Mouse (Mus musculus): ENCODE data around the gene Tubg1. TPM values are rescaled to one million over a fixed set of nuclear protein-coding genes. Genes with fewer than 3 reads are reported as not detected.
"Not testable (repeated sequence)": the region's sequence is repeated elsewhere in the genome, so short reads cannot be mapped to it uniquely, and the experiment has no call there.

Tubg1 gene
- total RNA-seq, 2 experiments from 2014 or later = 24.4 to 27.3 TPM

- DNase-seq (ENCODE audit: low spot score) = no peak
- intact Hi-C loops (cut with DNase I) = no loop called here
Measured at GRCm38 (mm10) chr11:101134217-101134865, 14.6 kb downstream of the Tubg1 start.

- intact Hi-C loops (cut with DNase I) = no loop called here
Measured at GRCm38 (mm10) chr11:101137000-101137399, 17.3 kb downstream of the Tubg1 start.

DNA sequence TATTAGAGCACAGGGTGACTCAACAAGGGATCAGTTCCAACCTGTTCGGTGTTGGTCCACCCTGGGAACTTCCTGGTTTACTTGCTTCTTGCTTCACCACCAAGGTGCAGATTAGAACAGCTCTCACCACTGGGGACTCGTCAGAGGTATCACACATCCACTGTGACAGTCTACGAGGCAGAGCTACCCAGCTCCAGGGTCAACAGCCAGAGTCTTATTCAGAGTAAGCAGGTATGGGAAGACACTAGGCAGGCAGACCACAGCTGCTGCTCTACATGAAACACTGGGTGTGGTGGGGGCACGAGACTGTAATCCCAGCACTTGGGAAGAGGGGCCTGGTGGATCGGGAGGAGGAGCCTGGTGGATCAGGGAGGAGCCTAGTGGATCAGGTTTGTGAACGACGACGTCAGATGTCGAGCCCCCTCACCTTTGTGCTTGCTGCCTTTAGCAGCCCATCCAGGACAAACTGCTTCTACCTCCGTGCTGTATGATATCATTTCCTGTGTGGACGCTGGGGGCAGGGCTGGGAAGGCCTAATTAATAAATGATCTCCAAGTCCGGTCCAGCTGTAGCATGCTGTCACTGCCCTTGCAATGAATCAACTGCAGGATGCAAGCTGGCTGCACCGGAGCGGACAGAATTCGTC lies 18.9 kb downstream of the Tubg1 start:
- no peak for DNase-seq (ENCODE audit: low spot score)
- intact Hi-C loops (cut with DNase I) = no loop called here

More at GRCm38 (mm10) chr11:101137000-101137399, 17.3 kb downstream of the Tubg1 start:
- no peak for DNase-seq (ENCODE audit: low spot score)

GRCm38 (mm10) chr11:101140164-101140819 lies 20.6 kb downstream of the Tubg1 start:
- DNase-seq (ENCODE audit: low spot score) = no peak
- intact Hi-C loops (cut with DNase I) = no loop called here

DNA sequence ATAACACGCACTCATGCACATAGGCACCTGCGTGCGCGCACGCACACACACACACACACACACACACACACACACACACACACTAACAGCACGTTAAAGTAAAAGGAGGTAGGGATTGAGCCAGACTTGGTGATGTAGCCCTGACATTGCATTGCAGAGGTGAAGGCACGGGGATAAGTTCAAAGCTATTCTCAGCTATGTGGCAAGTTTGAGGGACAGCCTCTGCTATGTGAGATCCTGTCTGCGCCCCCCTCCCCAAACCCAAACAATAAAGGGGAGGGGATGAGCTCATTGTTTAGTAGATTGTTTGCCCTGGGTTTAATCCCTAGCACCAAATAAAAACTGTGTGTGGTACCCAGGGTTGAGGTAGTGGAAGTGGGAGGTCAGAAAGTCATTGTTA lies 21.4 kb downstream of the Tubg1 start:
- intact Hi-C loops (cut with DNase I) = no loop called here
- DNase-seq (ENCODE audit: low spot score) = no peak

GRCm38 (mm10) chr11:101142215-101142967 lies 22.7 kb downstream of the Tubg1 start:
- no peak for DNase-seq (ENCODE audit: low spot score)
- intact Hi-C loops (cut with DNase I) = no loop called here

DNA sequence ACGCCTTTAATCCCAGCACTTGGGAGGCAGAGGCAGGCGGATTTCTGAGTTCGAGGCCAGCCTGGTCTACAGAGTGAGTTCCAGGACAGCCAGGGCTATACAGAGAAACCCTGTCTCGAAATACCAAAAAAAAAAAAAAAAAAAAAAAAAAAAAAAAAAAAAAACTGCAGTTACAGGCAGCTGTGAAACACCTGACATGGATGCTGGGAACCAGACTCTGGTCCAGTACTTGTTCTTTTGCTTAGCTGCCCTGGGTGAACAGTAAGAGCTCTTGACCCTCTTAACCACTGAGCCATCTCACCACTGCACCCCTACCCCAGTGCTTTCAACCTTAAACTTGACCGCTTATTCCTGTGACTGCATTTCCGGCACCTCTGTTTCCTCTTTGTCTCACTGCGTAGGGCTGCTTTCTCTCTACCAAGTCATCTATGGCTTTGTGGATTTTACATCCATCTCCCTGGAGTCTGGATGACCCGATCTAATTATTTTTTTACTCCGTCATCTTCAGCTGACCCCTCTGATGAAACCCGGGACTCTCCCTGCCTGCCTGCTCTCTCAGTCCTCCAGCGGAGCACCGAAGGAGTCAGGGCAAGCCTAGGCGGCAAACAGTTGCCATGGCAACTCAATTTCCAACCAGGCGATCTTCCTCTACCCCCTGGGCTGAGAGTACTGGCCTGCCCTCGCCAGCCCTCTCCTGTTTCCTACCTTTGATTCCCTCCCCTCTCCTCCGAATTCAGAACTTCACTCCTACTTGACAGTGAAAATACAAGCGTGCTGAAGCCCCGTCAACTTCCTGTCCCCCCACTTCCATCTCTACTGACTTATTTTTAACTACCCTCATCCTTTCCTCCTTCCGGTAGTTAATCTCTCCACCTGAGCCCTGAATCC lies 23.8 kb downstream of the Tubg1 start:
- no peak for DNase-seq (ENCODE audit: low spot score)

DNA sequence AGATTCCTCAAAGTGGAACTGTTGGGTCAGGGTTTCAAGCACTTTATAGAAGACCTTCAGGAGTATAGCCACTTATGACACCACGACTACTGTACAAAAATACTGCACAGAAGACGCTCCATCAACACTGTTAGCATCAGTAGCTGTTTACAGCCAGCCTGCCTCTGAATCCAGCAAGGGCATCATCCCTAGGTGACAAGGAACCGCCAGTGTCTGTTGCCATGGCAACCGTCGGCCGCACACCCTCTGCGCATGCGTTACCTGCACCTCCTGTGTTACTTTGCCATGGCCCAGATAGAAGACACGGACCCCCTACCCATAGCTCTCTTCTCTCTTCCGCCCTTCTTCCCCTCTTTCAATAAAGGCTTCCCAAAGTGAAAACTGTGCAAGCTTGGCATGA lies 26.6 kb downstream of the Tubg1 start:
- DNase-seq (ENCODE audit: low spot score) = no peak
- intact Hi-C loops (cut with DNase I) = no loop called here

More for the DNA sequence above, 23.8 kb downstream of the Tubg1 start:
- intact Hi-C loops (cut with DNase I) = no loop called here

DNA sequence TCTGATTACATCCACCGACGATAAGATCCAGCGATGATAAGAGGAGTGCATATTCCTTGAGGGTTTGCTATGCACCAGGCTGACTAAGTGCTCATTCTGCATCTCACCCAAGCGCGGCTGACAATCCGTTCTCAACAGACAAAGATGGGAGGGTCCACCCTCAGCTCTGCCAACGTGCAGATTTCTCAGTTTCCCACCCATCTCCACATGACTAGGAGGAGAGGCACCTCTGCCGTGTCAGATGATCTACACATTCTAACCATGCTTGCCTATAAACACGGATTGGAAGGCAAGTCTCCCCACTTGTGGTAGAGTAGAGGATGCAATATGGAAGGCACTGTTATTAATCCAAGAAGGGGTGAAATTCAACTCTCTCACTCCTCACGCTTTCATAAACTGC lies 29.0 kb downstream of the Tubg1 start:
- intact Hi-C loops (cut with DNase I) = no loop called here
- DNase-seq (ENCODE audit: low spot score) = no peak

GRCm38 (mm10) chr11:101149178-101150105 lies 29.7 kb downstream of the Tubg1 start:
- intact Hi-C loops (cut with DNase I) = no loop called here
- no peak for DNase-seq (ENCODE audit: low spot score)

DNA sequence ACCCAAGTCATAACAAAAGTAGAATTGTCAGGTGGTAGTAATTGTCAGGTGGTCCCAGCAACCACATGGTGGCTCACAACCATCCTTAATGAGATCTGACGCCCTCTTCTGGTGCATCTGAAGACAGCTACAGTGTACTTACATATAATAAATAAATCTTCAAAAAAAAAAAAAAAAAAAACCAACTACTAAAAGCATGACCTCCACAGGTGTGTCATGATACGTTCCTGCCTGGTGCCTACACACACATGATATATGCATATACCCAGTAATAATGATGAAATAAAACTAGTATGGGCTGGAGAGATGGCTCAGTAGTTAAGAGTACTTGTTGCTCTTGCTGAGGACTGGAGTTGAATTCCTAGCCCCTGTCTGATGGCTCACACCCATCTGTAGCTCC lies 31.3 kb downstream of the Tubg1 start:
- DNase-seq (ENCODE audit: low spot score) = no peak
- intact Hi-C loops (cut with DNase I) = no loop called here

GRCm38 (mm10) chr11:101152825-101153224 lies 33.1 kb downstream of the Tubg1 start:
- no peak for DNase-seq (ENCODE audit: low spot score)
- intact Hi-C loops (cut with DNase I) = no loop called here

DNA sequence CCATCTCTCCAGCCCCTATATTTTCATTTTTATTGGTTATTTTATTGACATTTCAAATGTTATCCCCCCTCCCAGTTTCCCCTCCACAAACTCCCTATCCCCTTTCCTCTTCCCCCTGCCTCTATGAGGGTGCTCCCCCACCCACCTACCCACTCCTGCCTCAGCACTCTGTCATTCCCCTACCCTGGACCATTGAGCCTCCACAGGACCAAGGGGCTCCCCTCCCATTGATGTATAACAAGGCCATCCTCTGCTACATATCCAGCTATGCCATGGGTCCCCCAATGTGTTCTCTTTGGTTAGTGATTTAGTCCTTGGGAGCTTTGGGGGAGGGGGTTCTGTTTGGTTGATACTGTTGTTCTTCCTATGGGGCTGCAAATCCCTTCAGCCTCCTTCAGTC lies 34.9 kb downstream of the Tubg1 start:
- intact Hi-C loops (cut with DNase I) = no loop called here
- no peak for DNase-seq (ENCODE audit: low spot score)

GRCm38 (mm10) chr11:101155151-101155550 lies 35.4 kb downstream of the Tubg1 start:
- intact Hi-C loops (cut with DNase I) = no loop called here
- DNase-seq (ENCODE audit: low spot score) = no peak

DNA sequence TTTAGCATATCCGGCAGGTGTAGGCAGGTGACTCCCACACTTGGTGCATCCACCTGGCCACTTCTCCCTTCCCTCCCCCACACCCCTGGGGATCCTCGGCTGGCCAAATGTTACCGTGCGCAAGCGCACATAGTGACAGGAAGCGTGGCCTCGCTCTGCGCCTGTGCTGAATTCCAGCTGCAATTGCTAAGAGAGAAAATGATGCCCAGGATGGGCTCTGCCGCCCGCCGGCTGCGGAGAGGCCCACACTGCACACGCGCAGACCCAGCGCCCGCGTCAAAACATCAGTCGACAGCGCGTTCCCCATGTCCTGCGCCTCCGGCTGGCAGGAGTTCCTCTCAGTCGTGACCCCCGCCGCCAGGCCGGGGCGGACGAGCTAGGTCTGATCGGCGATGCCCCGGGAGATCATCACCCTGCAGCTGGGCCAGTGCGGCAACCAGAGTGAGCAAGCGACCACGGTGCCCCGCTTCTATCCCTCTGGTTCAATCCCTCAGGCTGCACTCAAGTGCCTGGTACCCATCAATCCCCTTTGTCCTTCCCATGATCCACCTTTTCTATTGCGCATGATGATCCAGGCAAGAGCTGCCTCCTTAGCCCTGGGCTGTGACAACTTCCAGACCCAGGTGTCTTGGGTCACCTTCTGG lies 36.1 kb downstream of the Tubg1 start, which contains the start of gene Tubg2:
TSS of gene Tubg2 (plus strand) at position 180 of the 644 bp plus-strand sequence.
- intact Hi-C loops (cut with DNase I) = no loop called here
- no peak for DNase-seq (ENCODE audit: low spot score)

GRCm38 (mm10) chr11:101160151-101160550 lies 40.4 kb downstream of the Tubg1 start:
- DNase-seq (ENCODE audit: low spot score); intact Hi-C loops (cut with DNase I): not testable (repeated sequence)

- intact Hi-C loops (cut with DNase I); DNase-seq (ENCODE audit: low spot score): not testable (repeated sequence)
Measured at GRCm38 (mm10) chr11:101160981-101161505, 41.3 kb downstream of the Tubg1 start.

GRCm38 (mm10) chr11:101161551-101161950 lies 41.8 kb downstream of the Tubg1 start:
- intact Hi-C loops (cut with DNase I) = no loop called here
- DNase-seq (ENCODE audit: low spot score) = no peak
